In genomic region chr19:32759357-32760024, GRCm38 (mm10) we compare ENCODE assay signal across 8 mouse cellular contexts. TPM values are rescaled to one million over a fixed set of nuclear protein-coding genes. Genes with fewer than 3 reads are reported as not detected.
DNase-seq lines count a peak whose midpoint lies in the region; ATAC-seq and TF ChIP-seq lines count a peak whose summit lies in the region.

No protein-coding gene starts in this region.

- peak overlapping the region; percentile 97 for H3K9ac ChIP-seq in limb, embryonic 14.5 days (ENCODE audit: low read depth, low read length, severe bottlenecking)
- H3K9ac ChIP-seq in stomach, embryonic 14.5 days (replicated peaks; ENCODE audit: low read depth, low read length): peak overlapping the region; percentile 98

- TF ChIP-seq POLR2A in spleen, adult 2 months (IDR thresholded peaks at IDR 0.05; ENCODE audit: low read depth, low read length): no peak
- TF ChIP-seq POLR2A in limb, embryonic 14.5 days (IDR thresholded peaks at IDR 0.05; ENCODE audit: borderline replicate concordance, extremely low read depth, insufficient read depth, insufficient read length): no peak

- H3K27ac ChIP-seq in spleen, adult 2 months (ENCODE audit: insufficient read depth, low read length): no peak overlapping the region
- no peak overlapping the region for H3K27ac ChIP-seq in limb, embryonic 14.5 days (replicated peaks; ENCODE audit: low read depth, low read length)
- H3K27ac ChIP-seq in stomach, embryonic 14.5 days (ENCODE audit: low read length): no peak overlapping the region; the same call in 1 of the 2 replicates

- no peak for TF ChIP-seq CTCF in spleen, adult 2 months (IDR thresholded peaks at IDR 0.05; ENCODE audit: extremely low read depth, insufficient read depth, insufficient read length, insufficient replicate concordance)

- peak overlapping the region; percentile 96 for H3K4me3 ChIP-seq in spleen, adult 2 months (ENCODE audit: extremely low read depth, insufficient read depth, insufficient read length)
- H3K4me3 ChIP-seq in limb, embryonic 14.5 days (replicated peaks; ENCODE audit: low read length): peak overlapping the region; percentile 97
- H3K4me3 ChIP-seq in stomach, embryonic 14.5 days (ENCODE audit: low read depth, low read length): peak overlapping the region; percentile 99

- no peak for ATAC-seq in limb, embryonic 14.5 days (ENCODE audit: low FRiP score, low read depth)
- no peak for ATAC-seq in stomach, embryonic 14.5 days (ENCODE audit: insufficient number of reproducible peaks, insufficient read depth, low FRiP score, low read depth)
- no peak for ATAC-seq in megakaryocyte progenitor cell, adult 5-6 weeks (replicated peaks; ENCODE audit: poor library complexity)

- DNase-seq in embryo, embryonic 10.5 days (ENCODE audit: low spot score): peak; percentile 22
- DNase-seq in embryo, embryonic 10 days (ENCODE audit: low spot score): no peak
- no peak for DNase-seq in spleen, adult 2 months (ENCODE audit: low read depth in 1 of 2, low spot score in 2 of 2)
- DNase-seq in spleen, adult 12 weeks (ENCODE audit: low spot score): no peak
- no peak for DNase-seq in limb, embryonic 14.5 days (ENCODE audit: low spot score)
- DNase-seq in left cerebral cortex, adult 18-20 months (ENCODE audit: low spot score in 2 of 2): no peak

- H3K4me2 ChIP-seq in limb, embryonic 14.5 days (replicated peaks; ENCODE audit: low read depth, low read length, severe bottlenecking): peak overlapping the region; percentile 81
- peak overlapping the region; percentile 95 for H3K4me2 ChIP-seq in stomach, embryonic 14.5 days (replicated peaks; ENCODE audit: low read depth, low read length)

- WGBS in spleen, adult 2 months: 2% methylated on average over 8 of the region's 8 CpGs
- WGBS in limb, embryonic 14.5 days: 4% methylated on average over 8 of the region's 8 CpGs
- 2% methylated on average over 8 of the region's 8 CpGs for WGBS in stomach, embryonic 14.5 days

- H3K4me1 ChIP-seq in spleen, adult 2 months (ENCODE audit: control insufficient read depth, insufficient read depth, insufficient read length): peaks cover 9% of the 10 kb centered on the region
- H3K4me1 ChIP-seq in limb, embryonic 14.5 days (ENCODE audit: control insufficient read depth, insufficient read depth, low read length): peaks cover 29% of the 10 kb centered on the region
- H3K4me1 ChIP-seq in stomach, embryonic 14.5 days (ENCODE audit: control insufficient read depth, insufficient read depth, low read length): peaks cover 6% of the 10 kb centered on the region; the same call in 1 of the 2 replicates

- H3K9me3 ChIP-seq in limb, embryonic 14.5 days (ENCODE audit: control insufficient read depth, low read length): no peaks in the 10 kb centered on the region
- H3K9me3 ChIP-seq in stomach, embryonic 14.5 days (ENCODE audit: control insufficient read depth, low read depth, low read length): no peaks in the 10 kb centered on the region

- no peaks in the 10 kb centered on the region; the same call in 1 of the 2 replicates for H3K36me3 ChIP-seq in spleen, adult 2 months (ENCODE audit: control insufficient read depth, insufficient read depth, low read length)
- H3K36me3 ChIP-seq in limb, embryonic 14.5 days (ENCODE audit: control insufficient read depth, insufficient read depth, low read length): peaks cover 6% of the 10 kb centered on the region; the same call in 1 of the 2 replicates
- H3K36me3 ChIP-seq in stomach, embryonic 14.5 days (ENCODE audit: control insufficient read depth, insufficient read depth, low read length): no peaks in the 10 kb centered on the region

- no peaks in the 10 kb centered on the region for H3K27me3 ChIP-seq in spleen, adult 2 months (ENCODE audit: control insufficient read depth, insufficient read depth, low read length)
- 0 out of 2 replicates have a peak, but pooled peaks cover 7% of the 10 kb centered on the region for H3K27me3 ChIP-seq in limb, embryonic 14.5 days (ENCODE audit: control insufficient read depth, insufficient read depth, low read length)
- no peaks in the 10 kb centered on the region for H3K27me3 ChIP-seq in stomach, embryonic 14.5 days (ENCODE audit: control insufficient read depth, insufficient read depth, low read length)

RNA-seq across cellular contexts. Expression of gene Pten, which starts 2.2 kb away (rescaled TPM):
- polyA plus RNA-seq in spleen, adult 2 months (2012; rRNA removed): 13.1 and 23.6 TPM in 2 replicates
- polyA plus RNA-seq in limb, embryonic 14.5 days (2012; rRNA removed): 17.3 and 18.0 TPM in 2 replicates
- 12.2 and 14.4 TPM in 2 replicates for polyA plus RNA-seq in limb, embryonic 14.5 days (2014; fragmentation: Nextera tagmentation; extraction: Ambion mirVana)
- 21.3 and 23.1 TPM in 2 replicates for polyA plus RNA-seq in stomach, embryonic 14.5 days (2014; fragmentation: Nextera tagmentation; extraction: Ambion mirVana)
- 97.4 and 97.8 TPM in 2 replicates for total RNA-seq in megakaryocyte progenitor cell, adult 5-6 weeks (2015)
- total RNA-seq in megakaryocyte progenitor cell, adult 5-6 weeks (2017): 92.9 and 97.4 TPM in 2 replicates
- total RNA-seq in left cerebral cortex, adult 18-20 months (2021): 100 to 1,000 TPM; 144 to 146 TPM

RNA-seq across cellular contexts. Expression of gene Atad1, which starts 19.9 kb away (rescaled TPM):
- 3.5 and 5.1 TPM in 2 replicates for polyA plus RNA-seq in spleen, adult 2 months (2012; rRNA removed)
- polyA plus RNA-seq in limb, embryonic 14.5 days (2012; rRNA removed): 38.4 and 38.5 TPM in 2 replicates
- polyA plus RNA-seq in limb, embryonic 14.5 days (2014; fragmentation: Nextera tagmentation; extraction: Ambion mirVana): 60.2 and 62.5 TPM in 2 replicates
- polyA plus RNA-seq in stomach, embryonic 14.5 days (2014; fragmentation: Nextera tagmentation; extraction: Ambion mirVana): 78.1 and 78.3 TPM in 2 replicates
- total RNA-seq in megakaryocyte progenitor cell, adult 5-6 weeks (2015): 88.9 and 89.5 TPM in 2 replicates
- total RNA-seq in megakaryocyte progenitor cell, adult 5-6 weeks (2017): 64.2 and 68.4 TPM in 2 replicates
- 10 to 100 TPM; 88.3 to 98.0 TPM for total RNA-seq in left cerebral cortex, adult 18-20 months (2021)
